Mouse (Mus musculus) left cerebral cortex, adult 18-20 months (tissue): ENCODE measurements around the gene Tnnc2. TPM values are rescaled to one million over a fixed set of nuclear protein-coding genes. Genes with fewer than 3 reads are reported as not detected.
"Not testable (repeated sequence)": the region's sequence is repeated elsewhere in the genome, so short reads cannot be mapped to it uniquely, and the experiment has no call there.

ENCODE experiments used
- DNase-seq, 2 experiments: peaks; one replicate each; pipeline ENCODE4 v3.0.0; 2021 to 2022; ENCODE audit warnings: low spot score in 2 of 2, mixed read lengths in 1 of 2
- total RNA-seq, 2 experiments: library from RNA; stranded (reverse); gene quantifications; 2 replicates each; pipeline ENCODE4 v1.2.3; 2021

Gene Tnnc2
- total RNA-seq, 2 experiments from 2014 or later, result 1.7 TPM

DNA sequence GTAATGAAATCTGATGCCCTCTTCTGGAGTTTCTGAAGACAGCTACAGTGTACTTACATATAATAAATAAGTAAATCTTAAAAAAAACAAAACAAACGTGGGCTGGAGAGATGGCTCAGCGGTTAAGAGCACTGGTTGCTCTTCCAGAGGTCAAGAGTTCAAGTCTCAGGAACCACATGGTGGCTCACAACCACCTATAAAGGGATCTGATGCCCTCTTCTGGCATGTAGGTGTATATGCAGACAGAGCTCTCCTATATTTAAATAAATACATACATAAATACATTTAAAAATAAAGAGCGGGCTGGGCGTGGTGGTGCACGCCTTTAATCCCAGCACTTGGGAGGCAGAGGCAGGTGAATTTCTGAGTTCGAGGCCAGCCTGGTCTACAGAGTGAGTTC, 18.8 kb upstream of the Tnnc2 start:
- not testable (repeated sequence) for DNase-seq

DNA sequence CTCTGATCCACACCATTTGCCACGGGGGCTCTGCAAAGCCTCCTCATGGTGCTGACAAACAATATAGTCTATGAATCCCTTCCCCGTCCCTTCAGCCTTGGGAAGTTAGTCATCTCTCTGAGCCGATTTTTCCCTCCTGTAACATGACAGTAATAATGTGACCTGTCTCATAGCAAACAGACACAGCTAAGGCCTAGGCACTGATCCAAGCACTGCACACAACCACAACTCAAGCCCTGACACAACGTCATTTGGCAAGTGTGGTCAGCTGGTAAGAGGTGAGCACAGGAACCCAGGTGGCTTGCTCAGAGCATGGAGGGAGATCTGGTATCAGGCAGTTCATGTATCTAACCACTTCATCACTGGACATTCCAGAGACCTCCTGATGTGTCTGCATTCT, 16.1 kb upstream of the Tnnc2 start:
- DNase-seq, result no peak

DNA sequence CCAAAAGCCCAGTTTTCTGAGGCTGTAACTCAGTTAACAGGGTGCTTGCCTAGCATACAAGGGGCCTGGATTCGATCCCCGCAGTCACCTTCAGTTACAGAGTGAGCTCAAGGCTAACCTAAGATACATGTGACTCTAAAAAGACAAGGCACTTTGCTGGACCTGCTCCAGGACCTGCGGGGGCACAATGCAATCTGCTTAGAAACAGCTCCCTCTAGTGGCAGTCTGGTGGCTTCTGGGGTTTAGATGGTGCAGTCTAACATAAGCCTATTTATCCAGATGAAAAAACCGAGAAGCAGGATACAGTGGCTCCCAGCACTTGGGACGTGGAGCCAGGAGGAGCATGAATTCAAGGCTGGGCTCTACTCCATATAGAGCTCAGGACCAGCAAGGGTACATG, 14.5 kb upstream of the Tnnc2 start:
- peak; percentile 84 to 85 for DNase-seq

GRCm38 (mm10) chr2:164793772-164794171, 14.0 kb upstream of the Tnnc2 start:
- DNase-seq, result no peak

DNA sequence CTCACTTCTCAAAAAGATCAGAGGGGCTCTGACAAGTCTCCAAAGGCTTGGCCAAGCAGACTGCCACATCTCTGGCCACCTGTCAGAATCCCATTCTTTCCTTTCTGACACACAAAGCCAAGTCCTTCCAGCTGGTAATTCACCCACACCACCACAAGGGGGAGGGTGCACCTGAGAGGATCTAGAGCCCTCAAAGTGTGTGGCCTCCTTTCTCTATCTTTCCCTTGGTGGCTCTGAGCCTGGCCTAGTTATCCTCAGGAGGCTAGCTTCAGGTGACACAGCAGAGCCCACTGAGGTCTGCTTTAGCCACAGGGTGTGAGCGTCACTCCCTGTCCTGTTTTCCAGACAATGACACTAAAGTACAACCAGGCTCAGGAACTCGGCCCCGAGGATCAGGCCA, 13.5 kb upstream of the Tnnc2 start:
- DNase-seq, result peak; percentile 57 to 65

DNA sequence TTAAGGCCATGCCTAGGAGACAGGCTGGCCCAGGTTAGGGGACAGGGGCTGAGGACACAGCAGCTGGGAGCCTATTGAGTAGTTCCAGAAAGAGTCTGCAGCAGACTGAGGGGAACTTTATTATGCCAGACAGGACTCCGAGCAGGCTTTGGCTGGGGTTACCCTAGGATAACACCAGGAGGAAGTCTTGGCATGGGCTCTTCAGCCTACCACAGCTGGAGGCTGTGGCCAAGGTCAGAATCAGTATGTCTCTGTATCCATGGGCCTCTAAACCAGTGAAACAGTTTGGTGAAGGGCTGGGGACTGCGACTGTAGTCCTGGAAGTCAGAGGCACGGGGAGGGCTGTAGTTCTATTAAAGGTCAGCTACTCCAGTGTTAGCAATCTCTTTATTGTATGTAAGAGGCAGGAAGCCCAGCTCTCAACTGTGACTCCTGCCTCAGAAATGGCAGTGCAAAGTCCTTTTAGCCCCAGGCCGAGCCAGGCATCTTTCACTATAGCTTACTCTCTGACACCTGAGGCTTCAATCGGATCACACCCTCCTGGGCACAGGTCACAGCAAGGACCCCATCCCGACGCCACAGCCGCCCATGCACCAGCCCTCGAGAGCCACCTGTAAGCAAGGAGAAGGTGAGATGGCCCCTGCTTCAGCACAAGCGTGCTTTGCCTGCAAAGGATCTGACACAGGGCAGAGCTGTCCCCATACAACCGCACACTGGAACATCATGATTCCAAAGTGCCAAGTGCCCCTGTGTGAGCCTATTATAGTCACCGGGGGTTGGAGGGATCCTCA, 12.8 kb upstream of the Tnnc2 start:
- no peak for DNase-seq

- DNase-seq, result no peak
Measured at GRCm38 (mm10) chr2:164791841-164792261, 12.1 kb upstream of the Tnnc2 start.

- DNase-seq, result no peak
Measured at GRCm38 (mm10) chr2:164790451-164790850, 10.7 kb upstream of the Tnnc2 start.

DNA sequence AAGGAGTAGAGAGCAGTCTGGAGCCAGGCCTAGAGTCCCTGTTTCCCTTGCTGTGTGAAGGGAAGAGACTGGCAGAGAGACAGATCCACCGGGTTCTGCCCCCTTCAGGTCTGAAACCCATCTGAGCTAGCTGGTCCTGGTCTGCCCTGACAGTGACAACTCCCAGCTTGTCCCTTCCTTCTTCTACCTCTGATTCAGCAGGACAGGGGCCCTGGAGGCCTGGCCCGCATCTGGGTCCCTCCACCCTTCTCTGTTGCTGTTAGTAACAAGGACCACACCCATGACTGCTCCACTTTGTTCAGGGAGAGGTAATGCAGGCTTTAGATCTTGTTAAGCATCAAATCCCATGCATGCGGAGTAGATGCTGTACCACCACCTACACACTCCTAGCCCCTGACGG, 8.6 kb upstream of the Tnnc2 start:
- DNase-seq, result no peak

- no peak for DNase-seq
Measured at GRCm38 (mm10) chr2:164787779-164788178, 8.0 kb upstream of the Tnnc2 start.

GRCm38 (mm10) chr2:164787032-164787431, 7.3 kb upstream of the Tnnc2 start:
- DNase-seq, result no peak

DNA sequence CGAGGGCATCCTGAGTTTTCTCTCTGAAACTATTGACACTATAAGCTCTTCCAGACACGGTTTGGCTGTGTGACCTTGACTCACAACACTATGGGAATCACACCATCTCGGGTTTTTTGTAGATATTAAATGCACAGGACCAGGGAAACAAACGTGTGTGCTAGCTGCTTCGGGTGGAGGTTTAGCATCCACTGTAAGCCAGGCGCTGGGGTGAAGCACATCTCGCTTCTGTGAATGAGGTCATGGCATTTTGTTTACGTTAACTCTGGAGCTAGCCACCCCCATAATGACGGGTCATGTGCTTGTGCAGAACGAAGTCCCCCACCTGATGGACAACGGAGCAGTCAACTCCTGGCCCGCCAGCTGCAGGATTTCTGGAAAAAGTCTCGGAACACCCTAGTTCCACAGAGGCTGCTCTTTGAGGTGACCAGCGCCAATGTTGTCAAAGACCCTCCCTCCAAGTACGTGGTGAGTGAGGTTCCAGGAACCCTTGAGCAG, 6.7 kb upstream of the Tnnc2 start:
- DNase-seq, result no peak

- peak; percentile 83 to 86 for DNase-seq
Measured at GRCm38 (mm10) chr2:164785481-164786387, 6.0 kb upstream of the Tnnc2 start, which contains the start of gene Snx21. TSS of gene Snx21 (plus strand) at chr2:164785823.

DNA sequence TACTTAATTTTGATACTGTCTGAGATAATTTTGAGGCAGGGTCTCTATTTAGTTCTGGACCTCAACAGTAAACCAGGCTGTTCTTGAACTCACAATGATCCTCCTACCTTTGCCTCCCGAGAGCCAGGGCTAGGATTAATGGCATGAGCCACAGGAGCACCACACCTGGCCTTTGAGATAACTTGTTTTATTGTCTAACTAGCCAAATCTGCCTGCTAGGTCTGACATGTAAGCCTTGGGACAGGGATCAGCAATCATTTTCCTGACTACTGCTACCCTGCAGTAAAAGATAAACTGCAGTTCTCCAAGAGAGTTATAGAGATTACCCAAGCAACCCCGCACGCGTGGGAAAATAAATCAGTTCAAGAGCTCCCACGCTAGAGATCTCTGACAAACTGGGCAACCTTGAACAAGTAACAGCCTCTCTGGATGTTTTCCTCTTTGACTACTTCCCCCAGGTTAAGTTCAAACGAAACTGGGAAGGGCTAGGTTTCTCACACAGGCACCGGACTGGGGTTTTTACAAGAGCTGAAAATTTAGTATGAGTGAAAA, 5.2 kb upstream of the Tnnc2 start:
- no peak for DNase-seq

GRCm38 (mm10) chr2:164783926-164784581, 4.3 kb upstream of the Tnnc2 start:
- no peak for DNase-seq

DNA sequence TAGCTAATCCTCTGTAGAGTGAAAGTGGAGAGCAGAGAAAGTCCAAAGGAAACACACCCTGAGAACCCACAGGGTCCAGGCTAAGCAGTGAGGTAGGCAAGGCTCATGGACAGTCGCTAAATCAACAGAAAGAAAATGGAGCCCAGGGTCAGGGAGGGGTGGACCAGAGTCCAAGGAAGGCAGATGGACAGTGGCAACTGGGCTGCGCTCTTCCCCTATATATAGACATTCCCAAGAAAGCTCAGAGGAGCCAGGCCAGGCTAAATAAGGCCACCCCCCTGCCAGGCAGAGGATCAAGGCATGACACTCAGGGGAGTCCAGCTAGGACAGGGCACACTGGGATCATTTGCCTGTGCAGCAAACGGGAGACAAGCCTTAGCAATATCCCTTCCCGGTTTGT, 2.1 kb upstream of the Tnnc2 start:
- no peak for DNase-seq

DNA sequence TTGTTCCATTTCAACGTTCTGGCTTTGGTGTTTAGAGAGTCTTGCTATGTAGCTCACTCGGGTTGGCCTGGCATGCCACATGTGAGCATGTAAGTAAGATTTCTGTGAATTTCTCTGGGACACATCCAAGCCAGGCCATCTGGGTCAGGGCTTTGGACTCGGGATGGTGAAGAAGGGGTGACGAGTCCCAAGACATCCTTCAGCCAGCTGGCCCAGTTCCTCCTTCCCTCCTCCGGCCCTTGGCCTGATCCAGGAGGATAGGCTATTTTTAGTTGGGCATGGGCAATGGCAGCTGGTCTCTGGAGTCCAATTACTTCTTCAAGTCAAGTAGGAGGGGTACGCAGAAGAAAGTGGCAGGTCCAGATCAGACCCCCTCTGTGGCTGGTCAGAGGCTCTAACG, 958 bp downstream of the Tnnc2 start:
- DNase-seq, result no peak

- no peak for DNase-seq
Measured at GRCm38 (mm10) chr2:164778015-164778287, 1.8 kb downstream of the Tnnc2 start.

DNA sequence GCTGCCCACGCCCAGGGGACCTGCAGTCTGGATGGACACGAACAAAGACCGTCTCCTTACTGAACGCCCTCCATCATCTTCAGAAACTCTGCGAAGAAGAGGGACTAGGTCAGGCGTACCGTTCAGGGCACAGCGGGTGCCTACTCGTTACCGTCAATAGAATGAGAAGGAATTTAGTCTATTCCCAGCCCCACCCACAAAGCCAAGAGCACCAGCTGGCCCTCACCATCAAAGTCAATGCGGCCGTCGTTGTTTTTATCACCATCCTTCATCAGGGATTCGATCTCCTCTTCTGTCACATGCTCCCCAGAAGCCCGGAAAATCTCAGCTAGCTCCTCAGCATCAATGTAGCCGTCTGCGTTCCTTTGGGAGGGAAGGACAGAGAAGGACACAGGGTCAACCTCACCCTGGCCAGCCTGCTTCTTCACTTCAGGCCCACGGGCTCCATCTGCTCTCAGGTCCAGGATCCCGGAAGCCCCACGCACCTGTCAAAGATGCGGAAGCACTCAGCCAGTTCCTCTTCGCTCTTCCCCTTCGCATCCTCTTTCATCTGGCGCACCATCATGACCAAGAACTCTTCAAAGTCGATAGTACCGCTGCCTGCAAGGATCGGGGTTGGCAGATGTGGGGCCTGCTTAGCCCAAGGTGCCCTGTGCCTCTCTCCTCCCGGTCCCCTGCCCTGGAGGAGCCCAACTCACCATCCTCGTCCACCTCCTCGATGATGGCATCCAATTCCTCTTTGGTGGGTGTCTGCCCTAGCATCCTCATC, 2.3 kb downstream of the Tnnc2 start:
- DNase-seq, result no peak

DNA sequence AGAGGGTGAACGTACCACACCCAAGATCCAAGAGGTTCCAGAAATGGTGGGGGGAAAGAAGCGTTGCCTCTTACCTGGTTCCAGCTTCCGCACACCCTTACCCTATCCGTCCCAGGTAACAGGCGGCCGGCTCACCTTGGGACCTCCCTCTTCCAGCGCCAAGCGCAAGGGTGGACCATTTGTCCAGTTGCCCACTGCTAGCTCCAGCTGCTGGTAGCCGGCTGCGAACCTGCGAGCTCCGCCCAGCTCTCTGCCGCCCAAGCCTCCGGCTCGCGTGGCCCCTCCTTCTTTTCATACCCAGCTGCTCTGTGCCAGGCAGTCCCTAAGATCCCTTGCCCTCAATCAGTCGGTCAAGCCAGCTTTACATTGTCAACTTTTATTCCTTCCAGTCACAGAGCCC, 3.0 kb downstream of the Tnnc2 start:
- no peak for DNase-seq

DNA sequence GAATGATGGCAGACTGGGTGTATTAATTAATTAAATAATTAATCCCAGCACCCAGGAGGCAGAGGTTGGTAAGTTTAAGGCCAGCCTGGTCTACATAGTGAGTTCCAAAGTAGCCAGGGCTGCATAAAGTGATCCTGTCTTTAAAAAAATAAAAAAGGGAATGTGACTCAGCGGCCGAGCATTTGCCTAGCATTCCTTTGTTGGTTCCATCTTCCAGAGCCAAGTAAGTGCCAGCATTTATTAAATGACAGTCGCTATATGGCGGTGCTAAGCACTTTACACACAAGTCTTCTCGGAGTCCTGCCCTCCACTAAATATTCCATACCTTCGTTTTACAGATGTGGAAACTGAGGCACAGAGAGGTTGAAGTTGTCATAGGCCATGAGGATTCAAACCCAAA, 3.6 kb downstream of the Tnnc2 start:
- DNase-seq, result no peak
